Mouse (Mus musculus) left cerebral cortex, postnatal 4 days (tissue): ENCODE measurements around the gene Daam1. TPM values are rescaled to one million over a fixed set of nuclear protein-coding genes. Genes with fewer than 3 reads are reported as not detected.

Experiments
- DNase-seq: peaks from one replicate; pipeline ENCODE4 v3.0.0-alpha.2; 2022
- intact Hi-C: fragments of 180-260 bp; cut with DNase I; formaldehyde crosslinking; loops from one replicate; pipeline ENCODE4 v1.15.1; 2025
- total RNA-seq, 2 experiments: library from RNA; stranded (reverse); gene quantifications; 2 replicates each; pipeline ENCODE4 v1.2.3; 2021

Daam1 gene
- 100 to 1,000 TPM; 152 to 157 TPM for total RNA-seq

DNA sequence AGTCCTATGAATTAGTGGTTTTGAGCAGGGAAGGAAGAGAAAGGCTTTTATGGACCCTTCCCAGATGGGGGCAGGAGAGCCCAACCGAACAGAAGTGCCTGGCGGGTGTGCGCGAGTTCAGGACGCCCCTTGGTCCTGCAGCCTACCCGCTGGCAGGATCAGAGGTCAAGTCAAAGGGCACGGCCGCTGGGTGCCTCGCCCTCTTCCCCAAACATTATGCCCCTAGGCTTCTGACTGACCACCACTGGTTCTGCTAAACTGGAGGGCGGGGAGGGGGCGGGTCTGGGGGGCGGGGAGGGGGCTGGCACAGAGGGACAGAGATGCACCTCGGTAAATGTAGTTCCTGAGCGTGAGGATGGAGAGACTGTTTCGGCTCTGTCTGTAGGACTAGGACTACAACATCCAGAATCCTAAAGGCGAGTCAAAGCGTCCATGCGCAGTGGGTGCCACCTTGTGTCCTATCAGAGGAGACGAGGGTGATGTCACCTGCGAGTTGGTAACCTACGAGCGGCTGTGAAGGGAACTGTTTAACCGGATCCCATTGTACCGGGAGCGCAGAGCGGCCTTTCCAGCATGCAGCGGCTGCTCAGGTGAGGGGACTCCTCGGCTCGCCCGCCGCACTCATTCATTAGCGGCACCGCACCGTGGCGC lies at the start of gene Daam1:
Gene Daam1 (plus strand): TSS at position 472 of the 651 bp plus-strand sequence.
- intact Hi-C loops = loop anchor here (5.0 kb wide), 1 partner anchor 147 kb away; no protein-coding TSS in a partner anchor
- peak; percentile 94 for DNase-seq

GRCm38 (mm10) chr12:71781220-71781619 lies 49.7 kb upstream of the Daam1 start:
- no peak for DNase-seq
- intact Hi-C loops = no loop called here

DNA sequence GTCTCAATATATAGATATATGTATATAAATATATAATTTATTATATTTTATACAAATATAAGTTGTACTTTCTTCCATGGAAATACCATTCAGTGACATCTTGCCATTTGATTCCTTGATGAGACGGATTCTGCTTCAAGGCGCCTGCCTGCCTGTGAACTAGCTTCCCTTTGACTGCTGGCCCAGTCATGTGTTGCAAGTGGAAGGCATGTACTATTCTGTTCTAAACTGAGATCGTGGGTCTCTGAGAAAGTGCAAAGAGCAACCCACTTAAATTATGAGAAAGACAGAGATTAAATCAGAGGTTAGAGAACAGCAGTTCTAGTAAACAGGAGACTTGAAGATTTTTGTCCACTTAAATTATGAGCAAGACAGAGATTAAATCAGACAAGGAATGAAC lies 46.9 kb upstream of the Daam1 start:
- intact Hi-C loops = no loop called here
- DNase-seq = no peak

GRCm38 (mm10) chr12:71784666-71785255 lies 46.1 kb upstream of the Daam1 start:
- intact Hi-C loops = no loop called here
- DNase-seq = no peak

DNA sequence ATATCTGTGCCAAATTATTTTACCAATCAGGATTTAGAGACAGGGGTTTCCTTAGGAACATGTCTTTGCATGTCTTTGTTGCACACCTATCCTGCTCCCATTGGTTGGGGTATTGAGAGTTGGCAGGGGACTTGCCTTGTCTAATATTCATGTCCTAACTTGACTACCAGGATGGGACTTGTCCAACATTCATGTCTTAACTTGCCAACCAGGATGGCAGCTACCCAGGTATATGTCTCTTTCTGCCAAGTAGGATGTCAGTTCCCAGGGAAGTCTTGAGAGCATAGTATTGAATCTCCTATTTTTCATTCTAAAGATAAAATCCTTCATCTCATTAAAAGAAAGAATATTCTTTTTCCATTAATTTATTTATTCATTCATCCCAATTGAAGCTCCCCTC lies 44.4 kb upstream of the Daam1 start:
- DNase-seq = no peak
- intact Hi-C loops = no loop called here

DNA sequence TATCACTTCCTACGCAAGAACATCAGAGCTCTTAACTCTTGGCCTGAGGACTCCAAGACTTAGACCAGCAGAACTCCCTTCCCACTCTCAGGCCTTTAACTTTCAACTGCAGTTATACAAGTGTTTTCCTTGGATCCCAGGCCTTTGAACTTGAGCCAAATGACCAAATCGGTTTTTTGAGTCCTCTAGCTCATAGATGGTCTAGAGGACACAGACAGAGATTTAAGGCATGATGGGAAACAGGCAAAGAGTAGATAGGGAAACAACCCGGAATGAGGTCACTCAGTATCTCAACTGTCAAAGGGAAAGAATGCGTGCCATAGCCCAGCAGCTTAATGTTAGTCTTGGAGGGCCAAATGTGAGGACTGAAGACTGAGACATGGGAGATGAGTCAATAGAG lies 42.1 kb upstream of the Daam1 start:
- intact Hi-C loops = no loop called here
- no peak for DNase-seq

DNA sequence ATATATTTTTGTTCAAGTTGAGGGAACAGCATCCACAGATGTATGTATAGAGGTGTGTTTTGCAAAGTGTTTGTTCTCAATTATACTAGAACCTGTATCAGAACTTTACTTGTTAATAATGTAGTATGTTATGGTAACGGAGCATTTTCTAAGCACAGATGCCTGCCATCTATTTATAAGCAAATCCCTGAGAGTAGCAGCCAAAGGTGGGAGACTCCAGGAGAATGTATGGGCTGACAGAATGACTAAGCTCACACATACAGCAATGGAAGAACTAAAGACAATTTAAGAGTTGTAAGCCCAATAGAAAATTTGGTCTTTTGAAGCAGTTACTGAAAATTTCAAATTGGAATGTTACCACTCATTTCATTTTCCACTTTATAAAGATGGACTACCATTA lies 40.3 kb upstream of the Daam1 start:
- intact Hi-C loops = no loop called here
- no peak for DNase-seq

DNA sequence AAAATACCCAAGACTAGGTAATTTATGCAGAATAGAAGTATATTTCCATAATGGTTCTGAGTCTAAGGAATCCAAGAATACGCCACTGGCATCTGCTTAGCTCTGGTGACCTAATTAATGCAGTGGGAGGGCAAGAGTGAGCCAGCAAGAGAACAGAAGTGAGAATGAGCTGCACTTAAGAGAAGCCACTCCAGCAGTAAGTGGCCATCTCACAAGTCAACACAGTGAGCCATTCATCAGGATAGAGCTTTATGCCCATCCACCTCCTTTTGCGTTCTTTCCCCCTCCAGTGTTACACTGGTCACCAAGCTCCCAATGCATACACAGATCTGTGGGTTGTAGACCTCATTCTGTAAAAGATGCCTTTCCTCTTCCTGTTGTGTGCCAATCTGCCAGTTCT lies 37.8 kb upstream of the Daam1 start:
- DNase-seq = no peak
- intact Hi-C loops = no loop called here

DNA sequence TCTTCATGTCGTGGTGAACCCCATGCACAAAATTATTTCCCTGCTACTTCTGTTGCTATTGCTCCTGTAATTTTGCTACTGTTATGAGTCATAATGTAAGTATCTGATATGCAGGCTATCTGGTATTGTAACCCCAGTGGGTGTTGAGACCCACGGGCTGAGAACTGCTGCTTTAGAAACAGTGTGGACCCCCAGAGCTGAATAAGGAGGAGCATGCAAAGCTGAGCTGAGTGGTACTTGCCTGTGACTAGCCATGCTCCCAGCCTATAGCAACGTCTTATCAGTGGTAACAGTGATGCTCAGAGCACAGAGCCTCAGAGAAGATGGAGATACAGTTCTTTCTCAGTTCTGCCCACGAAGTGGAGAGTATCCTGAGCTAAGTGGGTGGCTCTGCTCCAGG lies 35.3 kb upstream of the Daam1 start:
- DNase-seq = no peak
- intact Hi-C loops = no loop called here

DNA sequence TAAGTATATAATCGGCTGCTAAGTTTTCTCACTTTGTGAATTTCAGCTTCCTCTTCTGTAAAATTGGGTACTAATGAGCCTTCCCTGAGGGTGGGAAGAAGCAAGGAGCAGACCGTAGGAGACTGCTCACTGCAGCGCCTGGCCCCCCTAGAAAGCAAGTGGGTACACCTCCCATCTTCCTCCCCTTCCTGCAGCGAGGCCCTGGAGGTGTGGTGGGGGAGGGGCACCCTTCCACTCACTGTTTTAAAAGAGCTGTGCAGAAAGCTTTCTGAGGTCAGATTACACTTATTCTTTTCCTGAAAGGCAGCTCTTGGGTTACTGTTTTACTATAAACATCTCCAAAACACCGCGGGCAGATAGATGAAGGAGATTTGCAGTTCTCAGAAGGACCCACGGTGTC lies 34.4 kb upstream of the Daam1 start:
- intact Hi-C loops = no loop called here
- no peak for DNase-seq

- intact Hi-C loops = no loop called here
- no peak for DNase-seq
Observed at GRCm38 (mm10) chr12:71807306-71807705, 23.6 kb upstream of the Daam1 start.

GRCm38 (mm10) chr12:71808631-71809030 lies 22.2 kb upstream of the Daam1 start:
- no peak for DNase-seq
- intact Hi-C loops = no loop called here

DNA sequence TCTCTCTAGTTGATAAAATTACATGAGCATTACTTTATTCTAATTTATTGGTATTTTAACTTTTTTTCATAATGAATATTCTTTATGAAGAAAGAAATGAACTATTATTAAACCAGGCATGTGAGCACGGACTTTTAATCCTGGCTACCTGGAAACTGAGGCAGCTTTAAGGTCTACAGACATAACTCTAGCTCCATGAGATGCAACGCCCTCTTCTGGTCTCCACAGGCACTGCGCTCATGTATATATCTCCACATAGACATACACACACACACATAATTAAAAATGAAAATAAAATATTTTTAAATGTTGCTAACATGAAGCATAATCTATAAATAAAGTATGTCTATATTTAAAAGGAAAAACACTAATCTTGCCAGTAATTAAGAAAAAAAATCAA lies 21.3 kb upstream of the Daam1 start:
- no peak for DNase-seq

DNA sequence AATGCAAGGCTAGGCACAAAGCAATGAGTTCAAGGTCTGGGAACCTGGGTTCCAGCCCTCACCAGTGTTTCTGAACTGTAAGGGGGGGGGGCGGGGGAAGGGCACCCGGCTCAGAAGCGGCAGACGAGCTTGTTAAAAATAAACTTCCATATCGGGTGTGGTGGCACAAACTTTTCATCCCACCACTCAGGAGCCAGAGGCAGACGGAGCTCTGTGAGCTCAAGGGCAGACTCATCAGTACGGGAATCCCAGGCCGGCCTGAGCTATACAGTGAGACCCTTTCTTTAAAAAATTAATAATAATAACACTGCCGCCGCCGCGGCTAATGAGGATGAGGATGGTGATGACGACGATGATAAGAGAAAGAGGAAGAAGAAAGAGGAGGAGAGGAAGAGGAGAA lies 18.3 kb upstream of the Daam1 start:
- DNase-seq = no peak
- intact Hi-C loops = no loop called here

More for the DNA sequence above, 21.3 kb upstream of the Daam1 start:
- intact Hi-C loops = no loop called here

- DNase-seq = no peak
- intact Hi-C loops = no loop called here
Observed at GRCm38 (mm10) chr12:71813251-71813650, 17.6 kb upstream of the Daam1 start.

DNA sequence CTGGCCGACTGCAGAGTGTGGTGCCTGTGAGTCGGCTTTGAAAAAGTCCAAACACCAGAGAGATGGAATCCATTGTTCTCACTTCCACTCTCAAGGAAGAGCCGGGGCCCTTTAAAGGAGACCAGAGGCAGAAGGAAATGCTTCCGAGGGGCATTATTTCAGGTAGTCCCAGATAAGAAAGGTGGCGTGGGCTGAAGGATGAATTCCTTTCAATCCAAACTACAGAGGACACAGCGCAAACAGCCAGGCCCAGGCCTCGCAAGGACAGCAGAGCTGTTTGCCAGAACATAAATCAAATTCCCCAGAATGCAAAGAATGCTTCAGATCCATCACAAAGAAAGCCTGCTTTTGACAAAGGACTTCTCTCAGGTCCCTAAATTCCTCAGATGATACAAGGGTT lies 17.1 kb upstream of the Daam1 start:
- no peak for DNase-seq
- intact Hi-C loops = no loop called here

DNA sequence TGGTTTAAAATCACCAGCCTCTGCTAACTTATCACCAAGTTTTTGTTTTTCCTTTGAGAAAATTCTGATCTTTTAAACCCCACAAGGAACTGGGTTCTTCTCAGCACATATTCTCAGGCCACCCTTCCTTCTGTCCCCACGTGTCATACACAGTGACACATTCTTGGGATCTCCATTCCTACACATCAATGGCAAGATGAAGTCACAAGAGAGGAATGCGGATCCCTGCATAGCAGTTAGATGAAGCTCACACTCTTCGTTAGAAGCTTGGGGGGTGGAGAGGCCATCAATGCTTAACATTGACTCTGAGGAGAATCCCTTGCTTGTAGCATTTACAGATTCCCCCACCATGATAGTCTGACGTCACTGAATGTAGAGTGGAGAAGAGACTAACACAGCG lies 10.8 kb upstream of the Daam1 start:
- intact Hi-C loops = no loop called here
- DNase-seq = no peak

- DNase-seq = no peak
- intact Hi-C loops = no loop called here
Observed at GRCm38 (mm10) chr12:71821272-71821671, 9.6 kb upstream of the Daam1 start.

DNA sequence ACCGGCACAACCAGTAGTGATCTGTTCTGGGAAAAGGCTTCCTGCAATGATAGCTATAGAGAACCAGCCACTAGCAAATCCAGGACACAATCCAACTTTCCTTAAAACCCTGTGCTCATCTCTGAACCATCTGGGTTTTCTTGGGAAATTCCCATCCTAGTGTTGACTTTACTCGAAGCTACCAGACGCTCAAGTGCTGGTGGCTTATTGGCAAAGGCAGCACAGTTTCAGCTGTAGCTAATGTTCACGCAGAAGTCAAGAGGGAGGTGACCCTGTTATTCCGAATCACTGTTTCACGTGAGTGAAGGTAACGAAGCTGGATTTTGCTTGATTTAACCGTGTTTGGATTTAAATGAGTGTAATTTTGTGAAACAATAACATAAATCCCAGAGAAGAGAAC lies 9.1 kb upstream of the Daam1 start:
- intact Hi-C loops = no loop called here
- no peak for DNase-seq

- intact Hi-C loops = no loop called here
Observed at GRCm38 (mm10) chr12:71824927-71825326, 6.0 kb upstream of the Daam1 start.

DNA sequence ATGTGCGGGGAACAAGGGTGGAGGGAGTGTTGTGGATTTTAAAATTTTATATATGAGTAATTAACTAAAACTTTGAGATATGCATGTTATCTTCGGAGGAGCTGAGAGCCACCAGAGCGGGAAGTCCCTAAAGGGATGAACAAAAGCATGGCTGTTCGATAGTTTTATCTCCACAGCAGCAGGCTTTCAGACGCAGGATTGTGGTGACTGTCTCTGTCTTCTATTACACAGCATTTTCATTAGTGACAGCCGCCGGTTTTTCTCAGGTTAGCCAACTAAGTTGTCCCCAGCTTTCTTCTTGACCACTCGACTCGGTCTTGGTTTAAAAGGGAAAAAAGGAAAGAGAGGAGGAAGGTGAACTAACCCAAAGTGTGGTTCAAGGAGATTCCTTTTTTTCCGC lies 739 bp upstream of the Daam1 start:
- intact Hi-C loops = loop anchor here (5.0 kb wide), 1 partner anchor 147 kb away; no protein-coding TSS in a partner anchor
- no peak for DNase-seq

More at GRCm38 (mm10) chr12:71824927-71825326, 6.0 kb upstream of the Daam1 start:
- DNase-seq = no peak

- peak; percentile 39 for DNase-seq
- intact Hi-C loops = loop anchor here (5.0 kb wide), 1 partner anchor 146 kb away; no protein-coding TSS in a partner anchor
Observed at GRCm38 (mm10) chr12:71831258-71832087, 595 bp downstream of the Daam1 start.
